Comparison of ENCODE assay signal across 25 mouse cellular contexts in the genomic region with DNA sequence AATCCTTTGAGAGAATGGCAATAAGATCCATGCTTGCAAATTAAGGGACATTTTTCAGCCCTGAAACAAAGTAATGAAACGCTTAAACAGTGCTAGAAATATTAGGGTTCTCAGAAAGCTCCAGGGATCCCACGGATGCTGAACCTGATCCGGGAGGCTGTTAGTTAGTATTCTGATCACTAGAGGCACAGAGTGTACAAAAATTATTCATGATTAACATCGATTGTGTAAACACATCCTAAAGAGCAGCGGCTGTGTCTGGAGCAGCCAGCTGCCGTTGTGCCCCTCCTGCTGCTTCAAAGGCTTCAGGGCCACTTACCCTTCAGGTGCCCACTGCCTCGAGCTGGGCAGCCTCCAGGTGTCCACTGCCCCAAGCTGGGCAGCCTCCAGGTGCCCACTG.
DNase-seq lines count a peak whose midpoint lies in the region; ATAC-seq and TF ChIP-seq lines count a peak whose summit lies in the region.
"Had no signal": no experiment of that assay in that cellular context is flagged by ENCODE, and none has a peak within 500 bp of the region (broad histone marks: within the 10 kb centered on the region; RNA-seq: fewer than 3 reads in every experiment).

No protein-coding gene starts in this region.

- no peak for TF ChIP-seq CTCF in hindbrain, postnatal 0 days (IDR thresholded peaks at IDR 0.05; ENCODE audit: low read depth)

- H3K4me1 ChIP-seq in forebrain, embryonic 14.5 days (ENCODE audit: control insufficient read depth, insufficient read depth, low read length) = peaks cover 15% of the 10 kb centered on the region
- peaks cover 24% of the 10 kb centered on the region for H3K4me1 ChIP-seq in forebrain, embryonic 10.5 days
- peaks cover 24% of the 10 kb centered on the region for H3K4me1 ChIP-seq in embryonic facial prominence, embryonic 10.5 days
- peaks cover 21% of the 10 kb centered on the region; the same call in 1 of the 2 replicates for H3K4me1 ChIP-seq in hindbrain, postnatal 0 days (ENCODE audit: insufficient read depth, low read length)
- peaks cover 29% of the 10 kb centered on the region for H3K4me1 ChIP-seq in midbrain, embryonic 15.5 days

- no peak overlapping the region for H3K4me3 ChIP-seq in forebrain, embryonic 14.5 days (ENCODE audit: low read depth, low read length)
- H3K4me3 ChIP-seq in forebrain, embryonic 10.5 days = no peak overlapping the region
- H3K4me3 ChIP-seq in embryonic facial prominence, embryonic 10.5 days = no peak overlapping the region
- no peak overlapping the region for H3K4me3 ChIP-seq in hindbrain, postnatal 0 days (ENCODE audit: low read length)
- H3K4me3 ChIP-seq in midbrain, embryonic 15.5 days = no peak overlapping the region
- H3K4me3 ChIP-seq: gastrocnemius, adult 2 months; heart, embryonic 13.5 days; kidney, embryonic 15.5 days; megakaryocyte, embryonic 14.5 days; myocyte had no signal

- H3K27me3 ChIP-seq in forebrain, embryonic 14.5 days (replicated peaks; ENCODE audit: control insufficient read depth, insufficient read depth, low read length) = no peaks in the 10 kb centered on the region
- no peaks in the 10 kb centered on the region for H3K27me3 ChIP-seq in forebrain, embryonic 10.5 days (ENCODE audit: poor library complexity, severe bottlenecking)
- H3K27me3 ChIP-seq in embryonic facial prominence, embryonic 10.5 days (replicated peaks; ENCODE audit: low read depth, poor library complexity, severe bottlenecking) = no peaks in the 10 kb centered on the region
- no peaks in the 10 kb centered on the region for H3K27me3 ChIP-seq in hindbrain, postnatal 0 days (ENCODE audit: insufficient read depth, low read length)
- H3K27me3 ChIP-seq in midbrain, embryonic 15.5 days (replicated peaks) = no peaks in the 10 kb centered on the region
- H3K27me3 ChIP-seq: heart, embryonic 13.5 days; kidney, embryonic 15.5 days; megakaryocyte, embryonic 14.5 days had no signal

- peak; percentile 44 for DNase-seq in forebrain, embryonic 14.5 days (ENCODE audit: low spot score)
- no peak for DNase-seq in forebrain, embryonic 10.5 days (ENCODE audit: extremely low spot score, low spot score)
- no peak for DNase-seq in embryonic facial prominence, embryonic 10.5 days (ENCODE audit: low spot score)
- no peak for DNase-seq in hindbrain, postnatal 0 days (ENCODE audit: low spot score)
- no peak for DNase-seq in gastrocnemius, adult 18-20 months (ENCODE audit: low spot score)
- DNase-seq in adrenal gland, postnatal 10 days = no peak
- DNase-seq: adrenal gland, postnatal 14 days; cerebellum, adult 11 months; cerebellum, postnatal 10 days; gastrocnemius, adult 2 months; heart, postnatal 36 days; layer of hippocampus, postnatal 36 days; left cerebral cortex, postnatal 4 days; liver; lung, postnatal 10 days; thymus, postnatal 14 days had no signal

- peak; percentile 63 for ATAC-seq in forebrain, embryonic 14.5 days
- no peak for ATAC-seq in hindbrain, postnatal 0 days
- peak; percentile 38; the same call in 1 of the 2 replicates for ATAC-seq in midbrain, embryonic 15.5 days (replicated peaks)
- ATAC-seq in erythroid progenitor cell, adult 5-6 weeks (replicated peaks; ENCODE audit: low FRiP score, poor library complexity, severe bottlenecking) = no peak
- ATAC-seq: activated CD4-positive, CD25-positive, alpha-beta regulatory T cell, adult 4 months; intestine, postnatal 0 days had no signal

- H3K27ac ChIP-seq in forebrain, embryonic 14.5 days (ENCODE audit: low read depth, low read length) = peak overlapping the region; percentile 62; the same call in 1 of the 2 replicates
- H3K27ac ChIP-seq in forebrain, embryonic 10.5 days = no peak overlapping the region
- peak overlapping the region; percentile 44; the same call in 1 of the 2 replicates for H3K27ac ChIP-seq in embryonic facial prominence, embryonic 10.5 days (replicated peaks)
- H3K27ac ChIP-seq in hindbrain, postnatal 0 days = peak overlapping the region; percentile 51; the same call in 1 of the 2 replicates
- H3K27ac ChIP-seq in midbrain, embryonic 15.5 days = peak overlapping the region; percentile 82
- H3K27ac ChIP-seq: gastrocnemius, adult 2 months; heart, embryonic 13.5 days; kidney, embryonic 15.5 days had no signal

- H3K9me3 ChIP-seq in forebrain, embryonic 14.5 days (replicated peaks; ENCODE audit: control insufficient read depth, low read length) = no peaks in the 10 kb centered on the region
- H3K9me3 ChIP-seq in forebrain, embryonic 10.5 days = no peaks in the 10 kb centered on the region
- no peaks in the 10 kb centered on the region for H3K9me3 ChIP-seq in embryonic facial prominence, embryonic 10.5 days
- H3K9me3 ChIP-seq in hindbrain, postnatal 0 days (ENCODE audit: low read length) = no peaks in the 10 kb centered on the region
- H3K9me3 ChIP-seq in midbrain, embryonic 15.5 days = no peaks in the 10 kb centered on the region
- H3K9me3 ChIP-seq: G1E; heart, embryonic 13.5 days; kidney, embryonic 15.5 days; megakaryocyte, embryonic 14.5 days had no signal

- no peaks in the 10 kb centered on the region for H3K36me3 ChIP-seq in forebrain, embryonic 14.5 days (ENCODE audit: control insufficient read depth, insufficient read depth, low read length)
- 0 out of 2 replicates have a peak, but pooled peaks cover 10% of the 10 kb centered on the region for H3K36me3 ChIP-seq in forebrain, embryonic 10.5 days (replicated peaks)
- H3K36me3 ChIP-seq in embryonic facial prominence, embryonic 10.5 days (replicated peaks) = peaks cover 15% of the 10 kb centered on the region; the same call in 1 of the 2 replicates
- no peaks in the 10 kb centered on the region for H3K36me3 ChIP-seq in hindbrain, postnatal 0 days (ENCODE audit: insufficient read depth, low read length)
- no peaks in the 10 kb centered on the region for H3K36me3 ChIP-seq in midbrain, embryonic 15.5 days (replicated peaks)
- H3K36me3 ChIP-seq: heart, embryonic 13.5 days had no signal

- no peak overlapping the region for H3K4me2 ChIP-seq in forebrain, embryonic 14.5 days (ENCODE audit: low read length)
- no peak overlapping the region for H3K4me2 ChIP-seq in hindbrain, postnatal 0 days (ENCODE audit: low read depth, low read length)
- H3K4me2 ChIP-seq in midbrain, embryonic 15.5 days = no peak overlapping the region
- H3K4me2 ChIP-seq: heart, embryonic 13.5 days; kidney, embryonic 15.5 days had no signal

- WGBS in forebrain, embryonic 14.5 days = 55% methylated on average over 7 of the region's 7 CpGs
- WGBS in forebrain, embryonic 10.5 days = 85% methylated on average over 7 of the region's 7 CpGs
- WGBS in embryonic facial prominence, embryonic 10.5 days = 87% methylated on average over 7 of the region's 7 CpGs
- 40% methylated on average over 7 of the region's 7 CpGs for WGBS in hindbrain, postnatal 0 days
- WGBS in midbrain, embryonic 15.5 days = 36% methylated on average over 7 of the region's 7 CpGs

- H3K9ac ChIP-seq in forebrain, embryonic 14.5 days (ENCODE audit: low read length) = peak overlapping the region; percentile 17; the same call in 1 of the 2 replicates
- H3K9ac ChIP-seq in hindbrain, postnatal 0 days (replicated peaks; ENCODE audit: low read length) = no peak overlapping the region
- H3K9ac ChIP-seq in midbrain, embryonic 15.5 days = peak overlapping the region; percentile 10; the same call in 1 of the 2 replicates
- H3K9ac ChIP-seq: heart, embryonic 13.5 days; kidney, embryonic 15.5 days had no signal

Comparison
In these comparisons a context has a peak if more than half of its experiments do, and no peak if none do; other contexts are left out.
1. ATAC-seq: peak in forebrain, embryonic 14.5 days (single experiment) and midbrain, embryonic 15.5 days (single experiment); none in hindbrain, postnatal 0 days (single experiment) and erythroid progenitor cell, adult 5-6 weeks (single experiment).